Mouse (Mus musculus) heart, adult 8-10 months (tissue): ENCODE measurements at regions not wholly inside any gene's neighbourhood (a gene's known extent, or its start where the extent isn't known, plus 50 kb on each side); places are given as distances from the start of the nearest gene placed in this dataset.
A peak's percentile ranks its signal among the peaks of the same experiment; 100 is the strongest.
"Not testable (repeated sequence)": the region's sequence is repeated elsewhere in the genome, so short reads cannot be mapped to it uniquely, and the experiment has no call there.

Source experiments
- DNase-seq: peaks from one replicate; pipeline ENCODE4 v3.0.0; 2022; ENCODE audit warnings: low spot score

DNA sequence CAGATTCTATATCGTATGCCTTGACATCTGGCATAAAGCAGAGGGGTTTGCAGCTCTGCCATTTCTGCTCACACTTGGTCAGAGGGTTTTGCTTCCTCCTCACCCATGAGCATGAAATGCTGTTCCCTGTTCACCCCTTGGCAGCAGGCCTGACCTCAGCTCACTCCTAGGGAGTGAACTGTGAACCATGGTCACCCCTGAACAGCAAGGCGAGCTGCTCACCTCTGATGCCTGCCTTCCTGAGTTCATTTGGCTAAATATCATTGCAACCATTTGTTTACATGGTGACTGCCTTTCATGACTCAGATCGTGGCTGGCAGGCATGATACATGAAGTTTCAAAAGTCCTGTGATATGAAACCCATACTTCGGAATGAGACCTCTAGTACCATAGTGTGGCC lies 418.2 kb downstream of the Tcerg1l start:
- no peak for DNase-seq

DNA sequence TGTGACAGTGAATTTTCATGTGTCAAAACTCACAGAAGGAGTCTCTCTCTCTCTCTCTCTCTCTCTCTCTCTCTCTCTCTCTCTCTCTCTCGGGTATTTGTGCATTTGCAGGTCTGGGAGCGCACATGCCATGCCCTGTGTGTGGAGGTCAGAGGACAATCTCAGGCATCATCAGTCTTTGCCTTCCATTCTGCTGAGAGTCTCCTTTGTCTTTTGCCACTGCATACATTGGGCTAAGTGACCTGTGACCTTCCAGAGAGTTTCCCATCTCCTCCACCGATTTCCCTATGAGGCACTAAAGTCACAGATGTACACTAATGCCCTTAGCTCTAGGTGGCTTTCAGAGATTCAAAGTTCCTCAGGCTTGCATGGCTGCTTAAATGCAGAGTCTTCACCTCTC lies 391.7 kb downstream of the Tcerg1l start:
- DNase-seq, result no peak

DNA sequence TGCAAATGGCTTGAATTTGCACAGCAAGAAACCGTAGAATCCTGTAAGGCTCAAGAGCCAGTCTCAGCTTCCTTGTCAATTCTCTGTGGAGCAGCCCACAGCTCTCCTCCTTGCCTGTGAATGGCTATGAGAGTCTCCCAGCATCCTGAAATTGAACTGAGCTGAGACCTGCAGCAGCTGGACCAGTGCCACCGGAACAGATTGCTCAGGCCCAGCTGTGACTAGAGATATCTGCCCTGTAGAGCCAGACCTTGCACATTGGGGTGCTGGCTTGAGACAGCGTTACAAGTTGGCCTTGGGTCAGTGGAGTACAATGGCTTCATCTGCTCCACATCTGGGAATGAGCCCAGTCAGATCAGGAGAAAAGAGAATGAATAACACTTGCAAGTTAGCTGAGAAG lies 390.6 kb downstream of the Tcerg1l start:
- peak; percentile 21 for DNase-seq

- no peak for DNase-seq
Observed at GRCm38 (mm10) chr7:138008601-138009000, 388.9 kb downstream of the Tcerg1l start.

DNA sequence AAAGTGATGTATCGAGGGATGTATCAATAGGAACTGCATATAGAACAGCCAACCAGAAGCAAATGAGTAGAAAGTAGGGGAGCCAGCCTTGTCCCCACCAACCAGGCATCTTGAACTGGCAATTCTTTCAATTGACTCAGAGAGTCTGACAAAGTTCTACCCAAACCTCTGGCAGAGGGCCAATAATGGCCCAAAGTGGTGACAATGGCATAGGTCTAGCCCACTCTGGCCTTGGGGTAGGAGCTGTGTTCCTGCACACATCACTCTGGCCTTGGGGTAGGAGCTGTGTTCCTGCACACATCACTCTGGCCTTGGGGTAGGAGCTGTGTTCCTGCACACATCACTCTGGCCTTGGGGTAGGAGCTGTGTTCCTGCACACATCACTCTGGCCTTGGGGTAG lies 373.5 kb downstream of the Tcerg1l start:
- not testable (repeated sequence) for DNase-seq

DNA sequence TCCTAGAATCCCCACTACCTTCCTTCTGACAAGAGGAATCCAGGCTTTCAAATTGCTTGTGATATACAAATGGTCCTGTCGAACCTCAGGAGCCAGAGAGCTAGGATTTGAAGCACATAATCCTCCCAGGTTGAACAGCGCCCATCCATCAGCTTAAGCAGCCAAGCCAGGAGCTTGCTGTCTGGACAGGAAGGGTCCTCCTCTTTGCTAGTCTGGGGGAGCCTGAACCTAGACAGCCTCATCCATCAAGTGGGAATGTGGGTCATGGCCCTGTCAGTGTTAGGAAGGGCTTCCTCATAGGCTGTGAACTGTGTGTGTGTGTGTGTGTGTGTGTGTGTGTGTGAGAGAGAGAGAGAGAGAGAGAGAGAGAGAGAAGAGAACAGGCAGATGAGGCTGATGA lies 345.8 kb downstream of the Tcerg1l start:
- no peak for DNase-seq

DNA sequence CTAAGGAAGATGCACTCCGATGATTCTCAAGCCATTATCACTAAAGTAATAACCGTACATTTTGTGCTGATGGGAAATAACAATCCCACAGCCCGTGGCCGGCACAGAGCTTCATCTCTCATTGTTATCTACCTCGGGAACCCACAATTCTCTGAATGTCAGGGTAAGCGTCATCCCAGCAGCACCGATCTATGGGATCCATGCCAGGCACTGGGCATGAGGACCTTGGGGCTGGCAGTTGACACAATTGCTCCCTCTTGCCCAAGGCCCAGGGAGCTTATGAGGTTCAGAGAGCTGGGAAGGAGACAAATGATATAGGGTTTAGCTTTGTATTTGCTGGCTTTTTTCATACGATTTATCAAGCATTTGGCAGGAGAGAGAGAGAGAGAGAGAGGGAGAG lies 342.8 kb downstream of the Tcerg1l start:
- DNase-seq, result no peak

- no peak for DNase-seq
Observed at GRCm38 (mm10) chr7:138061116-138061515, 336.4 kb downstream of the Tcerg1l start.

DNA sequence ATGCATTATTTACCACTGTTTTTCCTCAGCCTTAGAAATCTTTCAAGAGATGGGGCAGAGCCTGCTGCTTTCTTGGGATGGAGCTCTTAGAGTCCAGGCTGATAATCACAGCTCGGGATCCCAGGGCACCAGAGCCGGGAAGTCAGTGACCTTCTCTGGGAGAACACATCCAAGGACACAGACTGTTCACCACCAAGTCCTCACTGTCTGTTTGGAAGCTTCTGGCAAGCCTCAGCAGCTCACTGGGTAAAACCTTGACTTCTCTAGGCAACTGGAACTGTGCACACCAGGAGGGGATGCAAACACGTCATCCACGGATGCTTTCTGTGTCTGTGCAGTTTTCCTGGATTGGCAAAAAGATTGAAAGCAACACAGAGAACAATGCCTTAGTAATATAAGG lies 330.6 kb downstream of the Tcerg1l start:
- DNase-seq, result no peak

- no peak for DNase-seq
Observed at GRCm38 (mm10) chr7:138075231-138075630, 322.3 kb downstream of the Tcerg1l start.

DNA sequence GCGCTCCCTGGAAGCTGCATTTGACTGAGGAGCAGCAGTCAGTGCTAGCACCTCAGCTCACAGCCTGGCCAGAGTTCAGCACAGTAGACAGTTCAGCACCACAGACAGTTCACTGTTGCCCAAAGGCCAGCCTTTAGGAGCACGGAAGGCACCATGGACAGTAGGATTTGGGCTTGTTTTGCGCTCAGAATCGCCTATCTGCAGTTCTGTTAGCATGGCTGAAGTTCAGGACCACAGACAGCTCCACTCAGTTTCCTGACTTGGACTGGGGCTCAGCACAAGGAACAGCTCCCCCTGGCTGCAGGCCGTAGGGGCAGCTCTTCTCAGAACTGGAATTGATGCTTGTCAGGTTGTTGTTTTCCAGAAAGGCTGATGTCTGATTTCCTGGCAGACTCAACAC lies 313.6 kb downstream of the Tcerg1l start:
- DNase-seq, result peak; percentile 67

- DNase-seq, result no peak
Observed at GRCm38 (mm10) chr7:138107471-138108210, 289.9 kb downstream of the Tcerg1l start.

- no peak for DNase-seq
Observed at GRCm38 (mm10) chr7:138121497-138121896, 276.0 kb downstream of the Tcerg1l start.

DNA sequence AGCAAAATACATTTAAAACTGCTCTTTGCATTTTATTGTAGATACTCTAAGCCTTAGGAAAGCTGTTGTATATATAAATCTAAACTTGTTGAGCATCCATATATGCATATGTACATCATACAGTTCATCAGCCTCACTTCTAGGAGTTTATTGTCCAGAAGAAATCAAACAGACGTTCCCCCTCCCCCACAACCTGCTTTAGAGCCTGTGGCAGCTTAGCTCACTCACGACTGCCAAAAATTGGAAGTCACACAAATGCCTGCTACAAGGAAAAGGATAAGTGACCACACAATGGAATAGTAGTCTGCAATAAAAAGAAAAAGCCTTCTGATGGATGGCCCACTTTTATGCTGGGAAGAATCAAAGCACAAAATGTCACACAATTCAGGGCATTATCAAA lies 267.8 kb downstream of the Tcerg1l start:
- no peak for DNase-seq

- no peak for DNase-seq
Observed at GRCm38 (mm10) chr7:138133427-138133826, 264.1 kb downstream of the Tcerg1l start.

- DNase-seq, result no peak
Observed at GRCm38 (mm10) chr7:138137934-138138333, 259.6 kb downstream of the Tcerg1l start.

- DNase-seq, result no peak
Observed at GRCm38 (mm10) chr7:138139766-138140165, 257.8 kb downstream of the Tcerg1l start.

- no peak for DNase-seq
Observed at GRCm38 (mm10) chr7:138149496-138149895, 248.0 kb downstream of the Tcerg1l start.

- DNase-seq, result no peak
Observed at GRCm38 (mm10) chr7:138153455-138154167, 243.9 kb downstream of the Tcerg1l start.
